Mouse (Mus musculus) kidney, embryonic 14.5 days (tissue): ENCODE data around the gene Gm21887. TPM values are rescaled to one million over a fixed set of nuclear protein-coding genes. Genes with fewer than 3 reads are reported as not detected.
"Not testable (repeated sequence)": the region's sequence is repeated elsewhere in the genome, so short reads cannot be mapped to it uniquely, and the experiment has no call there.

Source experiments
- ATAC-seq: fragments of 200-750 bp; cut with Nextera tagmentation; 2 replicates; pipeline ENCODE4 v1.8.0; 2017; ENCODE audit warnings: moderate number of reproducible peaks, mild to moderate bottlenecking, moderate TSS enrichment, moderate library complexity; ENCODE audit not compliant: low FRiP score, low TSS enrichment
- H3K27ac ChIP-seq: fragments of 300-500 bp; sonication (generic); 2 replicates; pipeline ENCODE4 v1.5.1; 2014; ENCODE audit warnings: low read depth, mild to moderate bottlenecking, low read length, moderate library complexity, mixed read lengths
- H3K27me3 ChIP-seq: fragments of 300-500 bp; sonication (generic); 2 replicates; pipeline ENCODE4 v1.6.1; 2014; ENCODE audit warnings: mild to moderate bottlenecking, low read length; ENCODE audit not compliant: control insufficient read depth, insufficient read depth
- H3K36me3 ChIP-seq: fragments of 300-500 bp; sonication (generic); 2 replicates; pipeline ENCODE4 v1.6.1; 2014; ENCODE audit warnings: low read length, mixed read lengths; ENCODE audit not compliant: control insufficient read depth, insufficient read depth
- H3K4me1 ChIP-seq: fragments of 300-500 bp; sonication (generic); 2 replicates; pipeline ENCODE4 v1.6.1; 2014; ENCODE audit warnings: low read length, mixed read lengths; ENCODE audit not compliant: control insufficient read depth, insufficient read depth
- H3K4me2 ChIP-seq: fragments of 300-500 bp; sonication (generic); replicated peaks from 2 replicates; pipeline ENCODE4 v1.6.1; 2014; ENCODE audit warnings: low read depth, mild to moderate bottlenecking, low read length
- H3K4me3 ChIP-seq: fragments of 300-500 bp; sonication (generic); 2 replicates; pipeline ENCODE4 v1.5.1; 2014; ENCODE audit warnings: mild to moderate bottlenecking, low read length
- H3K9ac ChIP-seq: fragments of 300-500 bp; sonication (generic); 2 replicates; pipeline ENCODE4 v1.6.1; 2014; ENCODE audit warnings: low read depth, mild to moderate bottlenecking, low read length, moderate library complexity
- H3K9me3 ChIP-seq: fragments of 300-500 bp; sonication (generic); 2 replicates; pipeline ENCODE4 v1.6.1; 2016; ENCODE audit warnings: low read length; ENCODE audit not compliant: control insufficient read depth
- WGBS: fragments of 180-500 bp; shearing (Covaris S2); extraction: QIAGEN DNeasy Blood & Tissue Kit; methylation state at CpG from one replicate; pipeline ENCODE4 v1.1.7; 2014; 5-methylcytosine and 5-hydroxymethylcytosine counted together
- polyA plus RNA-seq: library from polyadenylated mRNA; unstranded; fragments of >200 nt; fragmentation: Nextera tagmentation; extraction: Ambion mirVana; gene quantifications from 2 replicates; pipeline ENCODE4 v1.2.1, GENCODE M21; 2014

The Gm21887 gene
- polyA plus RNA-seq, 1 experiment from 2014 or later, result 279 TPM

- not testable (repeated sequence) for H3K27ac ChIP-seq, H3K4me1 ChIP-seq, H3K4me3 ChIP-seq, H3K4me2 ChIP-seq, H3K9ac ChIP-seq, H3K27me3 ChIP-seq
- WGBS, result 92% methylated on average over 56 of the region's 56 CpGs
- ATAC-seq, result 0 out of 2 replicates have a peak, but pooled peaks have one; percentile 3
- Histone ChIP-seq H3K36me3 (peaks cover 53% of the 10 kb centered on the region), H3K9me3 (peaks cover 61% of the 10 kb centered on the region)
These were observed 20.8 kb upstream of the Gm21887 start for GRCm38 (mm10) chrX:169988571-169989218.

DNA sequence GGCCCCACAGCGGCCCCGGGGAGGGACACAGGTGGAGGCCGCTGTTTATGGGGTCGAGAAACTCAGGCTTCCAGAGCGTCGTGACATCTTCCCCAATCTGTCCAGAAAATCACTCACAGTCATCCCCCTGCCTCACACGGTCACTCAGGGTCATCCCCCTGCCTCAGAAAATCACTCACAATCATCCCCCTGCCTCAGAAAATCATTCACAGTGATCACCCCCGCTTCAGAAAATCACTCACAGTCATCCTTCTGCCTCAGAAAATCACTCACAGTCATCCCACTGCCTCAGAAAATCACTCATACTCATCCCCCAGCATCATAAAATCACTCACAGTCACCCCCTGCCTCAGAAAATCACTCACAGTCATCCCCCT lies 20.3 kb upstream of the Gm21887 start:
- not testable (repeated sequence) for H3K27me3 ChIP-seq, H3K4me2 ChIP-seq, ATAC-seq, H3K4me1 ChIP-seq, H3K4me3 ChIP-seq, H3K9ac ChIP-seq, H3K27ac ChIP-seq
- Histone ChIP-seq H3K9me3 (peaks cover 60% of the 10 kb centered on the region), H3K36me3 (peaks cover 48% of the 10 kb centered on the region)
- whole genome bisulfite sequencing, result 86% methylated on average over 8 of the region's 8 CpGs

DNA sequence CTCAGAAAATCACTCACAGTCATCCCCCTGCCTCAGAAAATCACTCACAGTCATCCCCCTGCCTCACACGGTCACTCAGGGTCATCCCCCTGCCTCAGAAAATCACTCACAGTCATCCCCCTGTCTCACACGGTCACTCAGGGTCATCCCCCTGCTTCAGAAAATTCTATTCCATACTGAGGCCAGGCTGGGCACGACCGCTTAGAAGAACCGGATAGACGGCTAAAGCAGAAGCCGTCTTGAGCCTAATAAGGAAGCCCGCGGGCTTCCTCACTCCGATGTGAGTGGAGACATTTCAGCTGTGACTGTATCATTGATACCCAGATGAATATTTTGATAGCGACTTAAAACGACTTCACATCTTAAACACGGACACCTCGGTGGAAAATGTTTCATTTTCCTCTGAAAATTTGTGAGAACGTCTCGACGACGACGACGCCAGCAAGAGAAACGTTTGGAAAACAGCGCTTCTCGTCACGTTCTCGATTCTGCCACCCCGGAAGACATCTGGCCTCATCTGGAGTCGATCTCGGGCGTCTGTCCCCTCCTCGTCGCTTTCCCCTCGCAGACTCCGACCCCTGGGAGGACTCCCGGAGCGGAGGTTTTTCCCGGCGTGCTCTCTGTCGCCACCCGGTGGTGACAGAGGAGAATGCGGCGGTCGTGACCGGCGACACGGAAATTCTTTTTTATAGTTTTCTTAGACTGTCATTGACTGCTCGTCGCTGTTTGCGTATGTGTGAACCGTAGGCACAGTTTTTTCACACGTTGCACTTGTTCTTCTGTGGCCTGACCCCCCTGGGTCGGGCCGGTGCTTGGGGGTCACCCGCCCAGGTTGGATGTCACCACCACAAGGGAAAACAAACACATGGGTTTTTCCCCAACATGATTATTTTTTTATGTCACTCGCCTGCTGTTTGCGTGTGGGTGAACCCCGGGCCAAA lies 19.5 kb upstream of the Gm21887 start:
- H3K27me3 ChIP-seq, ATAC-seq, H3K4me2 ChIP-seq, H3K4me1 ChIP-seq, H3K4me3 ChIP-seq, H3K9ac ChIP-seq, H3K27ac ChIP-seq: not testable (repeated sequence)
- 72% methylated on average over 56 of the region's 56 CpGs for WGBS
- Histone ChIP-seq H3K9me3 (peaks cover 64% of the 10 kb centered on the region), H3K36me3 (peaks cover 40% of the 10 kb centered on the region)

DNA sequence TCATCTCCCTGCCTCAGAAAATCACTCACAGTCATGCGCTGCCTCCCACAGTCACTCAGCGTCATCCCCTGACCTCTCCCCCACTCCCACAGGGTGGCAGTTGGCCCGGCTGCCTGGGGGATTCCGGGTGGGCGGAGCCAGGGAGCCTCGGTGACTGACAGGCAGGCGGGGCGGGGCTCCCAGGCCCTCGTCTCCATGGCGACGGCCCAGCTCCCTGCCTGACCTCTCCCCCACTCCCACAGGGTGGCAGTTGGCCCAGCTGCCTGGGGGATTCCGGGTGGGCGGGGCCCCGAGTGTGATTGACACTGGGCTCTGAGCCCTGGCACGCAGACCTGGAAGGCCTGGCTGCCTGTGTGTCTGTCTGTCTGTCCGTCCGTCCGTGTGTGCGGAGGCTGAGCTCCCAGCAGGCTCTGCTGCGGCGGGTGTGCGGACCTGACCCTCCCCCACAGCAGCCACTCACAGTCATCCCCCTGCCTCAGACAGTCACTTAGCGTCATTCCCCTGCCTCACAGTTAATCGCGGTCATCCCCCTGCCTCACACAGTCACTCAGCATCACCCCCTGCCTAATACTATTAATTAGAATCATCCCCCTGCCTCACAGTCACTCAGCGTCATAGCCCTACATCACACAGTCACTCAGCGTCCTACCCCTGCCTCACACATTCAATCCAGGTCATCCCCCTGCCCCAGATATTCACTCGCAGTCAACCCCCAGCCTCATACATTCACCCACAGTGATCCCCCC lies 18.2 kb upstream of the Gm21887 start:
- H3K4me1 ChIP-seq, H3K9ac ChIP-seq, H3K27me3 ChIP-seq, H3K4me3 ChIP-seq, H3K27ac ChIP-seq, H3K4me2 ChIP-seq: not testable (repeated sequence)
- peaks cover 30% of the 10 kb centered on the region for H3K36me3 ChIP-seq
- WGBS, result 27% methylated on average over 28 of the region's 28 CpGs
- peaks cover 60% of the 10 kb centered on the region for H3K9me3 ChIP-seq
- peak; percentile 59 for ATAC-seq

DNA sequence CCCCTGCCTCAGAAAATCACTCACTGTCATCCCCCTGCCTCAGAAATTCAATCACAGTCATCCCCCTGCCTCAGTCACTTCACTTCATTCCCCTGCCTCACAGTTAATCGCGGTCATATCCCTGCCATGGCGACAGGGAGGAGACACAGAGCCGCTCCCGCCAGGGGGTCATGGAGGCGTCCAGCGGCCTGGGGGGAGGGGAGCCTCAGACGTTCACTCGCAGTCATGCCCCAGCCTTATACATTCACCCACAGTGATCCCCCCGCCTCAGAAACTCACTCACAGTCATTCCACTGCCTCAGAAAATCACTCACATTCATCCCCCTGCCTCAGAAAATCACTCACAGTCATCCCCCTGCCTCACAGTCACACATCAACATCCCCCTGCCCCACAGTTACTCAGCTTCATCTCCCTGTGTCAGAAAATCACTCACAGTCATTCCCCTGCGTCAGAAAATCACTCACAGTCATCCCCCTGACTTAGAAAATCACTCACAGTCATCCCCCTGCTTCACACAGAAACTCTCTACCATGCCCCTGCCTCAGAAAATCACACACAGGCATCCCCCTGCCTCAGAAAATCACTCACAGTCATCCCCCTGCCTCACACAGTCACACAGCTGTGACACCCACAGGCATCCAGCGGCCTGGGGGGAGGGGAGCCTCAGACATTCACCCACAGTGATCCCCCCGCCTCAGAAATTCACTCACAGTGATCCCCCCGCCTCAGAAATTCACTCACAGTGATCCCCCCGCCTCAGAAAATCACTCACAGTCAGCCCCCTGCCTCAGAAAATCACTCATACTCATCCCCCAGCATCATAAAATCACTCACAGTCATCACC lies 17.2 kb upstream of the Gm21887 start:
- 45% methylated on average over 15 of the region's 15 CpGs for WGBS
- not testable (repeated sequence) for H3K4me1 ChIP-seq, H3K4me2 ChIP-seq, H3K27me3 ChIP-seq, H3K4me3 ChIP-seq, ATAC-seq, H3K9ac ChIP-seq, H3K27ac ChIP-seq
- peaks cover 24% of the 10 kb centered on the region for H3K36me3 ChIP-seq
- H3K9me3 ChIP-seq, result peaks cover 57% of the 10 kb centered on the region

- Histone ChIP-seq H3K9me3 (peaks cover 59% of the 10 kb centered on the region), H3K36me3 (peaks cover 19% of the 10 kb centered on the region)
- H3K4me3 ChIP-seq, H3K4me2 ChIP-seq, H3K27ac ChIP-seq, H3K4me1 ChIP-seq, H3K9ac ChIP-seq, H3K27me3 ChIP-seq, ATAC-seq: not testable (repeated sequence)
- WGBS, result 59% methylated on average over 8 of the region's 8 CpGs
These were observed 16.4 kb upstream of the Gm21887 start for GRCm38 (mm10) chrX:169992951-169993547.

- H3K27me3 ChIP-seq, H3K36me3 ChIP-seq, H3K9ac ChIP-seq, H3K4me2 ChIP-seq, H3K4me1 ChIP-seq, ATAC-seq, H3K4me3 ChIP-seq, H3K27ac ChIP-seq: not testable (repeated sequence)
- 73% methylated on average over 33 of the region's 33 CpGs for WGBS
- peaks cover 52% of the 10 kb centered on the region for H3K9me3 ChIP-seq
These were observed 15.2 kb upstream of the Gm21887 start for GRCm38 (mm10) chrX:169994011-169994865.
